Mouse (Mus musculus) embryonic facial prominence, embryonic 13.5 days (tissue): ENCODE measurements around the gene Lama1. TPM values are rescaled to one million over a fixed set of nuclear protein-coding genes. Genes with fewer than 3 reads are reported as not detected.

Experiments
- ATAC-seq: fragments of 200-750 bp; cut with Nextera tagmentation; 2 replicates; pipeline ENCODE4 v1.8.0; 2017; ENCODE audit warnings: low read depth; ENCODE audit not compliant: insufficient number of reproducible peaks, insufficient read depth, low FRiP score, low TSS enrichment
- H3K27ac ChIP-seq: fragments of 300-500 bp; sonication (generic); 2 replicates; pipeline ENCODE4 v1.5.1; 2015; ENCODE audit warnings: moderate library complexity, mild to moderate bottlenecking, inconsistent platforms
- H3K27me3 ChIP-seq: fragments of 300-500 bp; sonication (generic); 2 replicates; pipeline ENCODE4 v1.6.1; 2015; ENCODE audit warnings: mild to moderate bottlenecking, inconsistent platforms
- H3K36me3 ChIP-seq: fragments of 300-500 bp; sonication (generic); 2 replicates; pipeline ENCODE4 v1.6.1; 2015; ENCODE audit warnings: mild to moderate bottlenecking, inconsistent platforms
- H3K4me1 ChIP-seq: fragments of 300-500 bp; sonication (generic); 2 replicates; pipeline ENCODE4 v1.6.1; 2015; ENCODE audit warnings: inconsistent platforms
- H3K4me2 ChIP-seq: fragments of 300-500 bp; sonication (generic); 2 replicates; pipeline ENCODE4 v1.6.1; 2015; ENCODE audit warnings: moderate library complexity, mild to moderate bottlenecking, inconsistent platforms
- H3K4me3 ChIP-seq: fragments of 300-500 bp; sonication (generic); 2 replicates; pipeline ENCODE4 v1.5.1; 2015; ENCODE audit warnings: mild to moderate bottlenecking, inconsistent platforms
- H3K9ac ChIP-seq: fragments of 300-500 bp; sonication (generic); 2 replicates; pipeline ENCODE4 v1.6.1; 2015; ENCODE audit warnings: mild to moderate bottlenecking, inconsistent platforms
- H3K9me3 ChIP-seq: fragments of 300-500 bp; sonication (generic); 2 replicates; pipeline ENCODE4 v1.6.1; 2016; ENCODE audit warnings: inconsistent platforms
- WGBS: fragments of 180-500 bp; shearing (Covaris S2); methylation state at CpG from one replicate; pipeline ENCODE4 v1.1.7; 2015; ENCODE audit warnings: mixed read lengths; 5-methylcytosine and 5-hydroxymethylcytosine counted together
- polyA plus RNA-seq: library from polyadenylated mRNA; unstranded; fragments of >200 nt; fragmentation: Nextera tagmentation; extraction: Ambion mirVana; gene quantifications from 2 replicates; pipeline ENCODE4 v1.2.1, GENCODE M21; 2015

Gene Lama1
- polyA plus RNA-seq, 1 experiment from 2014 or later = 3.3 TPM

- no peaks in the 10 kb centered on the region for H3K9me3 ChIP-seq
- no peaks in the 10 kb centered on the region for H3K36me3 ChIP-seq
- peak overlapping the region; percentile 82 for H3K9ac ChIP-seq
- peak overlapping the region; percentile 98 for H3K4me2 ChIP-seq
- peak overlapping the region; percentile 75 for H3K4me3 ChIP-seq
- no peak overlapping the region for H3K27ac ChIP-seq
- peaks cover 16% of the 10 kb centered on the region for H3K4me1 ChIP-seq
- ATAC-seq = peak; percentile 29; the same call in 1 of the 2 replicates
- peaks cover 13% of the 10 kb centered on the region for H3K27me3 ChIP-seq
- WGBS = under 1% methylated on average over 31 of the region's 32 CpGs
Measured at GRCm38 (mm10) chr17:67697461-67697891, 417 bp downstream of the Lama1 start.

GRCm38 (mm10) chr17:67698301-67698700 lies 1.2 kb downstream of the Lama1 start:
- Histone ChIP-seq H3K4me2 (peak overlapping the region; percentile 98), H3K4me1 (peaks cover 16% of the 10 kb centered on the region), H3K9ac (peak overlapping the region; percentile 82), H3K27me3 (peaks cover 13% of the 10 kb centered on the region), H3K27ac (no peak overlapping the region), H3K4me3 (peak overlapping the region; percentile 75), H3K36me3 (no peaks in the 10 kb centered on the region), H3K9me3 (no peaks in the 10 kb centered on the region)
- no peak for ATAC-seq
- WGBS = 5% methylated on average over 13 of the region's 13 CpGs

- no peak for ATAC-seq
- no peak overlapping the region for H3K9ac ChIP-seq
- no peak overlapping the region for H3K27ac ChIP-seq
- WGBS = 45% methylated on average over 9 of the region's 9 CpGs
- no peak overlapping the region for H3K4me2 ChIP-seq
- peaks cover 13% of the 10 kb centered on the region for H3K27me3 ChIP-seq
- H3K9me3 ChIP-seq = no peaks in the 10 kb centered on the region
- no peaks in the 10 kb centered on the region for H3K36me3 ChIP-seq
- H3K4me3 ChIP-seq = no peak overlapping the region
- peaks cover 16% of the 10 kb centered on the region for H3K4me1 ChIP-seq
Measured at GRCm38 (mm10) chr17:67701761-67702160, 4.7 kb downstream of the Lama1 start.

- no peak overlapping the region for H3K4me3 ChIP-seq
- WGBS = 69% methylated on average over 3 of the region's 3 CpGs
- no peak overlapping the region for H3K4me2 ChIP-seq
- no peak overlapping the region for H3K9ac ChIP-seq
- peaks cover 8% of the 10 kb centered on the region for H3K27me3 ChIP-seq
- peaks cover 20% of the 10 kb centered on the region for H3K4me1 ChIP-seq
- H3K36me3 ChIP-seq = no peaks in the 10 kb centered on the region
- H3K27ac ChIP-seq = no peak overlapping the region
- no peak for ATAC-seq
- H3K9me3 ChIP-seq = no peaks in the 10 kb centered on the region
Measured at GRCm38 (mm10) chr17:67702941-67703340, 5.9 kb downstream of the Lama1 start.

DNA sequence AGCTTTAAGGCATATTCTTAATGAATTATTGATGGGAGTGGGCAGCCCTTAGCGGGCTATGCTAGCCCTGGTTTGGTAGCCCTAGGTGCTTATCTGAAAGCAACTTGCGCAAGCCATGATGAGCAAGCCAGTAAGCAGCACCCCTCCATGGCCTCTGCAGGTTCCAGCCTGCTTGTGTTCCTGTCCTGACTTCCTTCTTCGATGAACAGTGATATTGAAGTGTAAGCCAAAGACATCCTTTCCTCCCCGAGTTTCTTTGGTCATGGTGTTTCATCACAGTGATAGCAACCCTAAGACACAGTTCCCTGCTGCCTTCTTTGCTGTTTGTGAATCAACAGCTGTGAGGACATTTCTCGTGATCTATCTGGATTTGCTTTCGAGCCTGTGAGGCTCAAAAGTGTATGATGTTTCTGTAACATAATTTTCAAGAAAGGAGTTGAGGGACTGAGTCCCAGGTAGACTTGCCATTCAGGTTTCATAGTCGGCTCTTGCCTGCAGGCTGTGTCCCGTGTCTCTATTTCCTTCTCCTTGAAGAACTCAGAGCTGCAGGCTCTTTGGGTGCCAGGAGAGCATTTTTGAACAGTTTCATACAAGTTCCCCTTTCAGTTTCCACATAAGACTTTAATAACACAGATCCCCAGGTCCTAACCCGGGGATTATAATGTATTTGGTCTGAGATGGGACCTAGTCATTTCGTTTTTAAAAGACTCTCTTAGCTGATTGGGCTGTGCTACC lies 8.1 kb downstream of the Lama1 start:
- H3K4me3 ChIP-seq = no peak overlapping the region
- WGBS = 66% methylated on average over 10 of the region's 10 CpGs
- H3K4me1 ChIP-seq = peaks cover 23% of the 10 kb centered on the region
- no peak for ATAC-seq
- H3K36me3 ChIP-seq = no peaks in the 10 kb centered on the region
- no peak overlapping the region for H3K9ac ChIP-seq
- no peak overlapping the region for H3K4me2 ChIP-seq
- no peaks in the 10 kb centered on the region for H3K27me3 ChIP-seq
- no peaks in the 10 kb centered on the region for H3K9me3 ChIP-seq
- H3K27ac ChIP-seq = no peak overlapping the region

GRCm38 (mm10) chr17:67706372-67706771 lies 9.3 kb downstream of the Lama1 start:
- H3K4me1 ChIP-seq = peaks cover 24% of the 10 kb centered on the region
- no peaks in the 10 kb centered on the region for H3K36me3 ChIP-seq
- no peak overlapping the region for H3K4me3 ChIP-seq
- H3K9me3 ChIP-seq = no peaks in the 10 kb centered on the region
- no peaks in the 10 kb centered on the region for H3K27me3 ChIP-seq
- WGBS = 84% methylated on average over 5 of the region's 5 CpGs
- H3K27ac ChIP-seq = no peak overlapping the region
- H3K9ac ChIP-seq = no peak overlapping the region
- no peak overlapping the region for H3K4me2 ChIP-seq
- ATAC-seq = no peak

DNA sequence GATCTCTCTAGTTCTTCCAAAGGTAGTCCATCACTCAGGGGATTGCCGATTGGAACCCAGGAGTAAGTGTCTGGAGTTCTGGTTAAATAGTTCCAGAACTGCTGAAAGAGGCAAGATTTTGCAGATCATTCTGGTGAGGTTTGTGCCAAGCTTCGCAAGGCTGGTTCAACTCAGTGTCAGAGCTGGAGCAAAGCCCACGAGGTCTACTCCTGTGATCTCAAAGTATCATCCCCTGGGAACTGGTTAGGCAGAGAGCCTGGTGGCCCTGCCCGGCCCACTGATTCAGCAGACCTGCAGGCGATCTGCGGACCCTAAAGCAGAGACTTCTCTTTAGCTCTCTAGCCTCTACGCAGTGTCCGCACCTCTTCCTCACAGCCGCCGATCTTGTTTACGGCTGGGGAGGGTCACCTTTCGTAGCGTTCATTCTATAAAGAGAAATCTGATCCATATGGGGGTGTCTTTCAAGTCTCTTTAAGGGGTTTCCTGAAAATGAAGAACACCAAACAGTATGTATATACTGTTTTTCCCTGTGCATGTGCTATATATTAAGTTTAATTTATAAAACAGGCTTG lies 10.8 kb downstream of the Lama1 start:
- WGBS = 24% methylated on average over 13 of the region's 13 CpGs
- no peaks in the 10 kb centered on the region for H3K36me3 ChIP-seq
- H3K27me3 ChIP-seq = no peaks in the 10 kb centered on the region
- H3K4me2 ChIP-seq = peak overlapping the region; percentile 54
- no peak for ATAC-seq
- H3K9ac ChIP-seq = peak overlapping the region; percentile 47
- peak overlapping the region; percentile 58 for H3K27ac ChIP-seq
- no peaks in the 10 kb centered on the region for H3K9me3 ChIP-seq
- H3K4me1 ChIP-seq = peaks cover 29% of the 10 kb centered on the region
- peak overlapping the region; percentile 24; the same call in 1 of the 2 replicates for H3K4me3 ChIP-seq

- Histone ChIP-seq H3K9me3 (no peaks in the 10 kb centered on the region), H3K36me3 (no peaks in the 10 kb centered on the region), H3K27me3 (no peaks in the 10 kb centered on the region), H3K4me1 (peaks cover 29% of the 10 kb centered on the region), H3K4me3 (no peak overlapping the region), H3K9ac (no peak overlapping the region), H3K4me2 (no peak overlapping the region), H3K27ac (no peak overlapping the region)
- WGBS = 65% methylated on average over 6 of the region's 6 CpGs
- ATAC-seq = no peak
Measured at GRCm38 (mm10) chr17:67710377-67710781, 13.3 kb downstream of the Lama1 start.

DNA sequence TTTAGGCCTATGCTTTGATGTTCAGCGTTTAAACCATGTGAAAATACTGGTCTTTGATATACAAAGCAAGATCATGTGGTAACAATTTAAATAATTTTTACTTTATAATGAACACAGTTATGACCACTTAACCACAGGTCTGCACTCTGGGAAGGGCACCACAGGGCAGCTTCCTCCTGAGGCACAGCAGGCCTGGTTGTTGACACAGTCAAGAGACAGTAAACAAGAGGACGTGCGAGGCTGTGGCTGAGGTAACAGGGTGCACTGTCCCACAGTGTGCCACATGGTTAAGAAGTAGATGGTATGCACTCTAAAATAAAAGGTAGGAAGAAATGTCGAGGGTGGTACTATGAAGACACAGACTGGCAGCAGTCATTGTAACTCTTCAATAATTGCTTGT lies 14.3 kb downstream of the Lama1 start:
- no peak overlapping the region for H3K4me3 ChIP-seq
- peaks cover 29% of the 10 kb centered on the region for H3K4me1 ChIP-seq
- H3K36me3 ChIP-seq = no peaks in the 10 kb centered on the region
- WGBS = 34% methylated on average over 4 of the region's 4 CpGs
- H3K9ac ChIP-seq = no peak overlapping the region
- no peaks in the 10 kb centered on the region for H3K9me3 ChIP-seq
- no peak overlapping the region for H3K27ac ChIP-seq
- H3K4me2 ChIP-seq = no peak overlapping the region
- ATAC-seq = no peak
- H3K27me3 ChIP-seq = no peaks in the 10 kb centered on the region

GRCm38 (mm10) chr17:67712929-67713328 lies 15.9 kb downstream of the Lama1 start:
- Histone ChIP-seq H3K9me3 (no peaks in the 10 kb centered on the region), H3K4me2 (no peak overlapping the region), H3K4me3 (no peak overlapping the region), H3K27ac (no peak overlapping the region), H3K4me1 (peaks cover 18% of the 10 kb centered on the region), H3K36me3 (no peaks in the 10 kb centered on the region), H3K27me3 (no peaks in the 10 kb centered on the region), H3K9ac (no peak overlapping the region)
- WGBS = 70% methylated on average over 7 of the region's 7 CpGs
- no peak for ATAC-seq

GRCm38 (mm10) chr17:67715466-67715865 lies 18.4 kb downstream of the Lama1 start:
- Histone ChIP-seq H3K4me1 (peaks cover 6% of the 10 kb centered on the region; the same call in 1 of the 2 replicates), H3K36me3 (no peaks in the 10 kb centered on the region), H3K4me2 (no peak overlapping the region), H3K9me3 (no peaks in the 10 kb centered on the region), H3K9ac (no peak overlapping the region), H3K4me3 (no peak overlapping the region), H3K27ac (no peak overlapping the region), H3K27me3 (no peaks in the 10 kb centered on the region)
- 81% methylated on average over 19 of the region's 19 CpGs for WGBS
- ATAC-seq = no peak

- Histone ChIP-seq H3K9ac (no peak overlapping the region), H3K27ac (no peak overlapping the region), H3K4me2 (no peak overlapping the region), H3K4me3 (no peak overlapping the region), H3K36me3 (no peaks in the 10 kb centered on the region), H3K9me3 (no peaks in the 10 kb centered on the region), H3K4me1 (peaks cover 3% of the 10 kb centered on the region; the same call in 1 of the 2 replicates), H3K27me3 (no peaks in the 10 kb centered on the region)
- 54% methylated on average over 7 of the region's 7 CpGs for WGBS
- ATAC-seq = no peak
Measured at GRCm38 (mm10) chr17:67722055-67722454, 25.0 kb downstream of the Lama1 start.
